Mouse (Mus musculus): ENCODE measurements around the gene Asb5. TPM values are rescaled to one million over a fixed set of nuclear protein-coding genes. Genes with fewer than 3 reads are reported as not detected.

The Asb5 gene
- total and polyA plus RNA-seq, 3 experiments, result 0.27 to 1.4 TPM; not detected in 1

- no peak for DNase-seq (ENCODE audit: low read depth, low spot score)
- H3K36me3 ChIP-seq (ENCODE audit: control insufficient read depth in 1 of 2, insufficient read depth in 2 of 2, low read length in 2 of 2), result no peaks in the 10 kb centered on the region
- H3K9me3 ChIP-seq (replicated peaks; ENCODE audit: insufficient read depth, low read length), result no peaks in the 10 kb centered on the region
- H3K9ac ChIP-seq (ENCODE audit: control insufficient read depth, low read depth, low read length, poor library complexity, severe bottlenecking), result no peak overlapping the region
- H3K27me3 ChIP-seq (ENCODE audit: control insufficient read depth in 1 of 2, insufficient read depth in 2 of 2, low read length in 2 of 2), result no peaks in the 10 kb centered on the region
- H3K4me1 ChIP-seq (ENCODE audit: control insufficient read depth in 1 of 2, insufficient read depth in 2 of 2, low read length in 2 of 2), result no peaks in the 10 kb centered on the region
- H3K4me3 ChIP-seq (ENCODE audit: control insufficient read depth in 1 of 2, insufficient read depth in 1 of 2, low read depth in 2 of 2, low read length in 2 of 2), result no peak overlapping the region
- TF ChIP-seq HCFC1 (IDR thresholded peaks at IDR 0.05; ENCODE audit: low read depth, low read length), result no peak
- no peak for TF ChIP-seq TCF12 (IDR thresholded peaks at IDR 0.05; ENCODE audit: low read depth, low read length)
- TF ChIP-seq GABPA (IDR thresholded peaks at IDR 0.05; ENCODE audit: low read depth, low read length), result no peak
- no peak for TF ChIP-seq E2F4 (IDR thresholded peaks at IDR 0.05; ENCODE audit: borderline replicate concordance, low read depth, low read length)
- TF ChIP-seq CHD1 (IDR thresholded peaks at IDR 0.05; ENCODE audit: low read depth, low read length), result no peak
- no peak for TF ChIP-seq MAFK (IDR thresholded peaks at IDR 0.05; ENCODE audit: borderline replicate concordance, low read depth, low read length)
- TF ChIP-seq SIN3A (IDR thresholded peaks at IDR 0.05; ENCODE audit: low read length), result no peak
- TF ChIP-seq MXI1 (IDR thresholded peaks at IDR 0.05; ENCODE audit: low read depth, low read length), result no peak
- no peak for TF ChIP-seq TAL1 (IDR thresholded peaks at IDR 0.05; ENCODE audit: low read length)
- TF ChIP-seq KAT2A (conservative IDR thresholded peaks at IDR 0.05; ENCODE audit: low read depth, low read length), result no peak
- TF ChIP-seq POLR2AphosphoS2 (IDR thresholded peaks at IDR 0.05; ENCODE audit: low read length), result no peak
- no peaks in the 10 kb centered on the region for H3K79me2 ChIP-seq (ENCODE audit: control insufficient read depth, insufficient read depth, low read length, poor library complexity)
- H3K27ac ChIP-seq (ENCODE audit: control insufficient read depth, low read depth, low read length), result no peak overlapping the region
Observed at GRCm38 (mm10) chr8:54548383-54548782, 19.0 kb downstream of the Asb5 start.

DNA sequence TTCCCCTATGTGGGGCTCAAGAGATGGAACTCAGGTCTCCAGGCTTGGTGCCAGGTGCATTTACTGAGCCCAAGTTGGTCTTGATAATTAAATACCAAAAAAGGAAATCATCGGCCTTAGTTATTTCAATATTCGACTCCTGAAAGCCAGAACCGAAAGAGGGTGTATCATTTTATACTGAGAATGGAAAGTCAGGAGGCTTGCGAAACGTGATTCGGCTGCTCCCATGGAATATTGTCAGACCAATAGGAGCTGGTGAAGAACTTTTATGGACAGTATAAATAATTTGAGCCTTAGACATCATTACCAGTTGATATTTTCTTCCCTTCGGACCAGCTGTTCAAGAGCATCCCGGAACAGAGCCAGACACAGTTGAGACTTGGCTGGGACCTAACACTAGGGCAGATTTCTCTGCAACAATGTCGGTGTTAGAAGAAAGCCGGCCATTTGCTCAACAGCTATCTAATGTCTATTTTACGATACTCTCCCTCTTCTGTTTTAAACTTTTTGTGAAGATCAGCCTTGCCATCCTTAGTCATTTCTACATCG is 20.7 kb downstream of the Asb5 start:
- no peaks in the 10 kb centered on the region for H3K4me1 ChIP-seq (ENCODE audit: control insufficient read depth in 1 of 2, insufficient read depth in 2 of 2, low read length in 2 of 2)
- no peak overlapping the region for H3K9ac ChIP-seq (ENCODE audit: control insufficient read depth, low read depth, low read length, poor library complexity, severe bottlenecking)
- no peak overlapping the region for H3K27ac ChIP-seq (ENCODE audit: control insufficient read depth, low read depth, low read length)
- no peaks in the 10 kb centered on the region for H3K36me3 ChIP-seq (ENCODE audit: control insufficient read depth in 1 of 2, insufficient read depth in 2 of 2, low read length in 2 of 2)
- H3K27me3 ChIP-seq (ENCODE audit: control insufficient read depth in 1 of 2, insufficient read depth in 2 of 2, low read length in 2 of 2), result no peaks in the 10 kb centered on the region
- no peaks in the 10 kb centered on the region for H3K9me3 ChIP-seq (replicated peaks; ENCODE audit: insufficient read depth, low read length)
- TF ChIP-seq E2F4 (IDR thresholded peaks at IDR 0.05; ENCODE audit: borderline replicate concordance, low read depth, low read length), result no peak
- TF ChIP-seq MAX (IDR thresholded peaks at IDR 0.05; ENCODE audit: low read length), result no peak
- no peak for TF ChIP-seq ZNF384 (IDR thresholded peaks at IDR 0.05; ENCODE audit: low read depth, low read length)
- no peak for TF ChIP-seq GATA1 (IDR thresholded peaks at IDR 0.05; ENCODE audit: low read depth, low read length)
- no peak for TF ChIP-seq CHD2 (IDR thresholded peaks at IDR 0.05; ENCODE audit: low read length)
- no peak for TF ChIP-seq ZKSCAN1 (IDR thresholded peaks at IDR 0.05; ENCODE audit: low read depth, low read length)
- TF ChIP-seq MYB (IDR thresholded peaks at IDR 0.05; ENCODE audit: low read depth, low read length), result no peak
- no peak for TF ChIP-seq POLR2A (IDR thresholded peaks at IDR 0.05; ENCODE audit: control insufficient read depth in 1 of 2, insufficient read depth in 1 of 2, low read depth in 1 of 2, low read length in 2 of 2, poor library complexity in 1 of 2)
- TF ChIP-seq MEF2A (IDR thresholded peaks at IDR 0.05; ENCODE audit: extremely low read depth, insufficient replicate concordance, low read depth, low read length, poor library complexity, severe bottlenecking), result no peak
- TF ChIP-seq USF1 (IDR thresholded peaks at IDR 0.05; ENCODE audit: low read depth, low read length), result no peak
- no peak for TF ChIP-seq KAT2A (conservative IDR thresholded peaks at IDR 0.05; ENCODE audit: low read depth, low read length)
- TF ChIP-seq ETS1 (IDR thresholded peaks at IDR 0.05; ENCODE audit: low read depth, low read length), result no peak
- TF ChIP-seq MAZ (IDR thresholded peaks at IDR 0.05; ENCODE audit: low read depth, low read length), result no peak
- no peak for DNase-seq (ENCODE audit: low read depth, low spot score)
- H3K4me3 ChIP-seq (ENCODE audit: control insufficient read depth in 1 of 2, insufficient read depth in 1 of 2, low read depth in 2 of 2, low read length in 2 of 2), result no peak overlapping the region
- H3K79me2 ChIP-seq (ENCODE audit: control insufficient read depth, insufficient read depth, low read length, poor library complexity), result no peaks in the 10 kb centered on the region
